Mouse (Mus musculus) adrenal gland, postnatal 4 days (tissue): ENCODE results near the gene Hecw2. TPM values are rescaled to one million over a fixed set of nuclear protein-coding genes. Genes with fewer than 3 reads are reported as not detected.

Experiments
- DNase-seq, 2 experiments: peaks; one replicate each; pipeline ENCODE4 v3.0.0; 2021 to 2022; ENCODE audit warnings: low spot score in 2 of 2, mixed read lengths in 2 of 2
- total RNA-seq, 2 experiments: library from RNA; stranded (reverse); gene quantifications; 2 replicates each; pipeline ENCODE4 v1.2.3; 2021

The Hecw2 gene
- total RNA-seq, 2 experiments from 2014 or later, result 11.7 to 12.1 TPM

DNA sequence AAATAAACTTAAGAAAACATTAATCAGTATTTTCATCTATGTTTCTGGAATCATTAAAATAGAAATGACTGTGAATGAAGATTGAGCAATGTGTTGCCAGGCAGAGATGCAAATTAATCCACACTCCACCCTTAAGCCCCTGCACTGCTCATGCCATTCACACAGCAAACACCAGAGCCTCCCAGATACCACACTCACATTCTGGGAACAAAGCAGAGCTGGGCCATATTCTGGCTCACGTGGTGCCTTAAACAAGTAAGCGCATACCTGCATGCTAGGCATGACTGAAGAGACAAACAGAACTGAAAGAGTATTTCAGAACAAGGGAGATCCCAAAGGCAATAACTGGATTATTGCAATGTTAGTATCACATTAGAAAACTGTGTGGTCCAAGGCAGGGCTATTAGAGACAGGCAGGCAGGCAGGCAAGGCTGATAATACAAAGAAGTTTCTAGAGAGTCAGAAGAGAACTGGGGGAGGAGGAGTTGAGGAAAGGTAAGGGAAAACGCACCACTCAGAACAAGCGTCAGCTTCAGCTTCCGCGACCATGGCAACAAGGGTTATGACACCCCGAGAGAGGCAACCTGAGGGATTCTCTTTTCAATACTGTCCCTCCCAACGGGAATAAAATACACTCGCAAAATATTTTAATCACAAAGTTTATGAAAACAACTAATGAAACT lies 75.2 kb downstream of the Hecw2 start:
- no peak for DNase-seq

DNA sequence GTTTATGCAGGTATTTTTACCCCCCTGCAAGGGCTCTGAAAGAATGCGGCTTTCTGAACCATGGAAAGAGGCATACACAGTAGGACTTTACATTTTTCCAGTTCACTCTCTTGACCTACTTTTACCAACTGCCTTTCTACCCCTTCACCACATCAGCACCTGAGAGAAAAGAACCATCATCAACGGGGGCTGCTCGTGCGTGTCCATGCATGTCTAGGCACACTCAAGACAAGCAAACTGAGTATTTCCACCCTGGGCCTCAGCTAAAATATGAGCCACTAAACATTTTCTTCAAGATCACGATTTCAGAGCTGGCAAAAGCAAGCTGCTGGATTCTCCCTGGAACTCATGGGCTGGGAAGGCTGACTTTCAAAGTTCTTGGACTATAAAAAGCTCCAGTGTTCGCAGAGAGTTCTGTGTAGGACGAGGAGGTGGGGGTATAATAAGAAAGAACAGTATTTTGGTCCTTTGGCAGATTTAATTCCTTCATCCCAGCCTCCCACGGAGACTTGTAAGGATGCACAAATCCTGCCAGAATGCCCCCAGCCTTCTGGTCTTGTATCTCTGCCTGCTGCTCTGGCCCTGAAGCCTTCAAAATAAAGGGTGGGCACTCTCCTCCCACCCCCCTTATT lies 76.5 kb downstream of the Hecw2 start:
- DNase-seq, result no peak

DNA sequence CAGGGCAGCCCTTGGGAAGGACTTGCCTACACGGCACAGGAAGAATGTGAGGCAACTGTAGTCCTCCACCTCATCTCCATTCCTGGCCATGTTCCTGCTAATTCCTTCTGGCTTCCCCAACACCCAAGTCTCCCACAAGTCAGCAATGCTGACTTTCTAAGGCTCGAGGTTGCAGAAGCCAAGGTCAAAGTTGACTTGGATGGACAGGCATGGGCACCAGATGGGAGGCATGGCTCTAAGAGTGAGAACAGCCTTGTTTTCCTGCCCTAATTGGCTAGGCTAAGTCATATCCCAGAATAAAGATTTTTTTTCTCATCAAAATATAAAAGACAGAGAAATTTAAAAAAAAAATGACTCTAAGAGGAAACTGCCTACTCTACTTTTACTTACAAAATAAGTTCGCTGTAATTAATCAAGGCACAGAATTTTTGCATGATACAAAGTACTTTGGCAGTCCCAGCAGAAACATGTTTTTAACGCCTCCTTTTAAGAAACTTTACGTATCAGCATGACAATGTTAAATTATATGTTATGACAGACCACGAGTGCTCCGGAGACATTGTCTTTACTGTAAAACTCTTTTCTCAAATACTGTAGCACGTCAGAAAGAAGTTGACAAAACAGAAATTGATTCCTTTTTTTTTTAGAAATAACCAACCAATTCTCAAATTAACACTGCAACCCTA lies 83.9 kb downstream of the Hecw2 start:
- no peak for DNase-seq

DNA sequence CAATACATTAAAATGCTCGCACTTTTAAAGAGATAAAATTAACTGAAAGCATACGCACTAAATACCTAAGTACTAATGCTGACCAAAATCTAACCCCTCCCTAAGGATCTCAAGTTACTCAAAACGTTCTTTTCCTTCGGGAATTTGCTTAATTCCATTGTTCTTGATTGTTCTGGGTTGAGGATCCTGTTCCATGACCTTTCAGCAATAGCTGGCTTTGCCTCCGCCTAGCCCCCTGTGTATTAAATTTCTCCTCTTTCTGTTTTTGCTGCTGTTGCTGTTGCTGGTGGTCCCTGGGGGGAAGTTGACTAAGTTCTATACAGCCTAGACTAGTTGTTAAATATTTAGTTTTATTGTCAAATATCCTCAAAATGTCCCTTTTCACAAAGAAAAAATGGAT lies 85.7 kb downstream of the Hecw2 start:
- DNase-seq, result no peak

DNA sequence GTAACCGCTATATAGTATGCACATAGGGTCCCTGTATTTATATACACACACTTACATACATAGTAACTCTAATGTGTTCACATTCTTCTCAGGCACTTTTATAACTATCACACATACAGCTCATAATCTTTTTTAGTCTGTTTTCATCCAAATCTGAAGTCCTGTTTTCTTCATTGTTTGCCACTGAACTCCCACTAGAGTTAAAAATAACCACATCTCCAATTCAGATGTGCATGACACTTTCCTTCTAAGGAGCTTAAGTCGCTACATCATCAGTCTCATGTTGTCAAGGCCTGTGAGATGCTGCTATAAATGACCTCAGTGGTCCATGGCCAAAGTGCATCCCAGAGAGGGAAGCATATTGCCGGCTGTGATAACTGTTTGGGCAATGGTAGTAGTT lies 88.2 kb downstream of the Hecw2 start:
- no peak for DNase-seq

DNA sequence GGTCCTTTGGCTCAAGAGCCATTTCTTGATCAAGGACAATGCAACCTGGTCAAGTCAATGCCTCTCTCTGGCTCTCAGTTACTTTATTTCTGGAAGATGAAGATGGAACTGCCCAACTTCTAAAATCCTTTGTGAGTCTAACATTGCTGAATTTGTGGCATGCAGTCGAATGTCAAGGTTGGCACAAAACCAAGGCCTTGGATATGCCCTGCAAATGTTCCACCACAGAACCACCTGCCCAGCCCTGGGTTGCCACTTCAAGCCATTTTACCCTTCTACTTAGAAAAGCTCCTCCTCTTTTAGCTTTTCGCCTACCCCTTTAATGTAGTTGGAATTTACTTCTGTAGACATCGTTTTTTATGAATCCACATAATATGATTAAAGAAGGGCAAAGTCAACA lies 115.3 kb downstream of the Hecw2 start:
- no peak for DNase-seq

DNA sequence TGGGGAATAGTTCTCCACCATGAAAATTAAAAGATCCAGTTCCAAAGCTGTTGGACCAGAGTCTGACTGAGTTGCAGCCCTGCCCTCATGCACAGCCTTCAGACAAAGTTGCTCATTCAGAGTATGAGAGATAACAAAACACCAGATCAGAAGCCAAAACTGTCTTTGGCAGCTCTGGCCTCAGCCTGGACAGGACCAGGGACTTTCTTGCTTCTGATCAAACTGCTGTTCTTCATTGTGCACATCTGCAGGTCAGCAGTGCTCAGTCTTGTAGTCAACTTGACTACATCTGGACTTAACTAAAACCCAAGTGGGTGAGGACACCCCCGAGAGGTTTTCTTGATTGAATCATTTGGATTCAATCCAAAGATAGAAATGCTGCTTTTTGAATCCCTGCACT lies 120.5 kb downstream of the Hecw2 start:
- no peak for DNase-seq

DNA sequence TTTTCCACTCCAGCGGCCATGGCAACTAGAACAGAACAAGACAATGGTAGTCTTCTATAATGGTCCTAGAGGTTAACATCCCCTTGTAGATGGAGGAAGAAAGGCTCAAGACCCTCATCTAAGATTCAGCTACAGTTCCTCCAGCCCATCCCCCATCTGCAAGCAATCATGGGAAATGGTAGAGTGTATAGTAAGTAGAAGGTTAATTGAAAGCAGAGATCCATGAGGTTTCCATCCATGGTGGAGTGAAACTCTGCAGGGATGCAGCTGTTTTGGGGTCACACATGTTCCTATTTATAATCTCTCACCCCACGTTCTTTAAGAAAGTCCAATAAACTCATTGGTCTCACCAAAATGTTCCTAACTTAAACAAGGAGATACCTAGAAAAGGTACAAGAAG lies 124.8 kb downstream of the Hecw2 start:
- no peak for DNase-seq

DNA sequence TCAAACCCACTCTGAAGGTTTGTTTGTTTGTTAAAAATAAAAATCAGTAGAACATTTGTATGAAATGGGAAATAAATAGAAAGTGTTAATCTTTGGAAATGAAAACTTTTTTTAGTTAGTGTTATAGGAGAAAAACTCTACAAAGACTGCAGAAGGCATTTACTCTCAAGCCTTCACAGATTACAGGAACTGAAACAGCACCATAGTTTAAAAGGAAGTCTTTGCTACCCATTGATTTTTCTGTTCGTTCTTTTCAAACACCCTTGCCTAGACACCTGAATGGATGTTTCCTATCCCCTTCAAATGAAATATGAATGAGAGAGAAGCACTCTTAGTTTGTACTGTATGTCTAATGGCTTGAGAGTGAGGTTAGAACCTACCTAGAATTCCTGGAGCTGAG lies 126.7 kb downstream of the Hecw2 start:
- DNase-seq, result no peak

DNA sequence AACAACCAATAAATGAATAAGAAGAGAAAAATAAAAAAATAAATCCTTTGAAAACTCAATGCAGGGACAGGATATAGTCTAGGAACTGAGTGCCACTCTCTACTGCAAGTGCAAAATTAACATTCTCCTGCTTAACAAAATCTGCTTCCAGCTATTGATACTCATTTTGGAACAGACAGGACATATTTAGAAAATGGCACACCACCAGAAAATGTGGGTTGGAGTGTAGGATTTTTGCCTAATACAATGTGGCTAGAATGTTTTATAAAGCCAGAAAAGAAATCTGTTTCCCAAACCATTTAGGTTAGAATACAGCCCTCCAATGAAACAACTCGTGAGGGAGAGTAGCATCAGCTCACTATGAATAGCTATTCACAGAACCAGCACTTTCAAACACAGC lies 129.5 kb downstream of the Hecw2 start:
- no peak for DNase-seq

DNA sequence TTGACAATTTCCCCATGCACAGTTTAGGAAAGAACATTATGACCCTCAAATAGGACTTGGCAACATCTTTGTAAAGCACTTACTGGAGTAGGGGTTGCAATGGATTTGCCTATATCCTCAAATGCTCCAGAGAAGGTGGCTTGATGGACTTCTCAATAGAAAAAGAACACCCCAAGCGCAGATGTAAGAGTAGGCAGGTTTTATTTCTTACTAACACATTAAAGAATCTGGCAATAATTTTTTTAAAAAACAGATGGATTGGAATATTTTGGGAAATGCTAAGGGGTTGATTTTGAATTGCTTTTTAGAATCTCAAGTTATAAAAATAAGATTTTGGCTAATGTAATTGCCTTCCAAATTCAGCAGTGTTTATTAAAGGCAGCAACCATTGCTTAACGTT lies 133.9 kb downstream of the Hecw2 start:
- no peak for DNase-seq

DNA sequence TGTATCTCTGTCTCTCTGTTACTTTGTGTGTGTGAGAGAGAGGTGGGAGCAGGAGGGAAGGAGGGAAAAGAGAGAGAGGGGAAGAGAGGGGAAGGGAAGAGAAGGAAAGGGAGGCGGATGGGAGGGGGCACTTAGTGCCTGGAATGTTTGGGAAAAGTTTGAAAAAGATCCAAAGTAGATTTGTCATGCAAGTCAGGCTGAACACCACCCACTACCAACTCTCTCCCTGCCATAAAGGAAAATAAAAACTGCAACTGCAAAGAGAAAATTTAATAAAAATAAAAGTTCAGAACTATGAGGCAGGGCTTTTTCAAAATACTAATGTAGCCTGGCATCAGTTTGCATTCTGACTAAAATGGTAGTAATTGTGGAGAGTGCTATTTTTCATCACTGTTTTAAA lies 135.2 kb downstream of the Hecw2 start:
- no peak for DNase-seq

DNA sequence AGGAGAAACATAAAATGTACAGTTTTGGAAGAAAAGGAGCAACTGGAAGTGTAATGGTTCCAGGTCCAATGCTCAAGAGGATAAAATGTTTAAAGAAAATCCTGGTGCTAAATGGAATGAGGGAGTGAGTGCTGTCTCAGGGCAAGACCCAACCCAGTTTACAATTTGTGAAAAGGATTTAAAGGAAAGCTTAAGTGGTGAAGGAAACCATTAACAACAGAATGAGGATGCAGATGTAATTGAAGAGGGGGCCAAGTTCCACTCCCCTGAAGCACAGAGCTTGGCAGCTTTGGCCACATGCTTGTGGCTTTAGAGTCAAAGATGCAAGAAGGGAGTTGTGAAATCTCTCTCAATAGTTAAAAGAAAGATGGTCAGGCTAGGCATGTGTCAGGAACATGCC lies 142.2 kb downstream of the Hecw2 start:
- DNase-seq, result no peak

DNA sequence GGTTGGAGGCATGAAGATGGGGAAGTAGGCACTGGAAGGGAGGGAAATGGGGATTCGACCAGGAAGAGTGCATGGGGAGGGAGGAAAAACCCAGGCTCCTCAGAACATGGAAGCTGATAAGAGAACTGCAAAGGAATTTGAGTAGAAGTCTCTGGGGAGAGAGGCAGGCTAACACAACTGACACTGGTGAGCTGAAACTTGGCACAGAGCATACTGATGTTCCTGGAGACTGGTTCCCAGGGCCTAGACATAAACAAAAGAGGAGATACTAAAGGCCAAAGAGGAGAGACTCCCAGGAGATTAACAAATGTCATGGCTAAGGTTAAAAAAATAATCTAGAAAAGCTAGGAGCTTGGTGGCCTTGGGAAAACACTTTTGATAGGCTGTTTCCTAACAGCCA lies 148.0 kb downstream of the Hecw2 start:
- DNase-seq, result no peak

DNA sequence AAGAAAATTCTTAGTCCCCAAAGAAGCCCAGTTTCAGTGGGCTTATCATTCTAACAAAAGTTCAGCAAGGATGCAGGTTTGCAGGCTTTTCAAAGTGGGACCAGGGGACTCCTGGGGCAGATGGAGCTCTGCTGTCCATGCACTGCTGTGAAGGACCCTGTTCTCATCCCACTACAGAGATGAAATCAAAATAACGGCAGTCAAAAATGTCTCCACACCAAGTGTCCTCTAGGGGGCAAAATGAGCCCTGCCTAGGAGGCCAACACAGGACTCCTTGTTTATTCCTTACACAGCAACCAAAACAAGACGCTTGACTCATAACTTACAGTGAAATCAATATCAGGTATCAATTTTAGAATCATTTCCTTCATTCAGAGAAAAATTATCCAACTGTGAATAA lies 155.9 kb downstream of the Hecw2 start:
- DNase-seq, result peak in 1 of 2 experiments; percentile 4

DNA sequence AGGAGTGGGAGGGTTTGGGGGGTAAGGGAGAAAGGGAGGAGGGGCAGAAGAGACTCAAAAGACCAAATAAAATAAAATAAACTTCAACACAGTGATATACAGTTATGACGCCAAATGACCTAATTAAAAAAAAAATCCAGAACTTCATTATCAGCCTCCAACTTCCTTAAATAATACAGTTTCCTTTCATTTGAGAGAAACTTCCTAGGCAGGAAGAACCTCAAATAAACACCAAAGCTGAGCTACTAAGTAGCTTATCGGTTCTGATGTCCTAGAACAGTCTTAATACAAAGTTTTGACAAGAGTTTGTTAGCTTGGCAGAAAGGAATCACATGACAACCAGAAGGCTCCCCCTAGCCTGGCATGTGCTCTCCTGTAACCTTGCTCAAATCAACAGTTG lies 177.3 kb downstream of the Hecw2 start:
- DNase-seq, result no peak

DNA sequence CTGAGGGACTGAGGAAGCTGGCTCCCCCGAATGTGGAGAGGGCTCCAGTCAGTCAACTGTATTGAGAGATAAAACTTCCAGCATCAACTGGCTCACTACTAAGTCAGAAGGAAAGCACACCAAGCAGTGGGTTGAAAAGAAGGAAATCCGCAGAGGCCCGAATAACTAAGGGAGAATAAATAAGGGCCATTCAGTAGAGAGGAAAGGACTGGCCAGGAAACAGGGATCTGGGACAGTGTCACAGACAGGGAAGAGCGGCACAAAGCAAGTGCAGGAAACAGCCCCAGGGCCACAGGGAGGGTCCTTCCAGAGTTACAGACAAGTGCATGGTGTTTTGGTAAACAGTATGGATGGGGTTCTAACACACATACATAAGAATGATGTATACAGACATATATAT lies 179.2 kb downstream of the Hecw2 start:
- no peak for DNase-seq

DNA sequence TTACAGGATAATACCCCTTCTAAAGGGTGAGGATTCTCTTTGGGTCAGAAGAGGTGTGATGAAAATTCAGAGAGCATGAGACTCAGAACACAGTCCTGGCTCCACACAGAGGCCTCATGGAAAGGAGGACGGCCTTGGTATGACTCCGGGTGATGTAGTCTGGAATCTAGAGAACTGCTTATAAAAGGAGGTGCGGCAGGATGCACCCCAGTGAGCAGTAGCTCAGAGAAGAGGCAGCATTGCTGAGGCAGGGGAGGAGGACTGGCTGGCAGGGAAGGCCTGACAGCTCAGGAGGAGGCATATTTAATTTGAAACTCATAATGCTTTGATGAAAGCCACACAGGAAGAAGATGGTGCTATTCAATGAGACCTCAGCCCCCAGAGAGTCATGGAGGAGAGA lies 182.6 kb downstream of the Hecw2 start:
- DNase-seq, result no peak

DNA sequence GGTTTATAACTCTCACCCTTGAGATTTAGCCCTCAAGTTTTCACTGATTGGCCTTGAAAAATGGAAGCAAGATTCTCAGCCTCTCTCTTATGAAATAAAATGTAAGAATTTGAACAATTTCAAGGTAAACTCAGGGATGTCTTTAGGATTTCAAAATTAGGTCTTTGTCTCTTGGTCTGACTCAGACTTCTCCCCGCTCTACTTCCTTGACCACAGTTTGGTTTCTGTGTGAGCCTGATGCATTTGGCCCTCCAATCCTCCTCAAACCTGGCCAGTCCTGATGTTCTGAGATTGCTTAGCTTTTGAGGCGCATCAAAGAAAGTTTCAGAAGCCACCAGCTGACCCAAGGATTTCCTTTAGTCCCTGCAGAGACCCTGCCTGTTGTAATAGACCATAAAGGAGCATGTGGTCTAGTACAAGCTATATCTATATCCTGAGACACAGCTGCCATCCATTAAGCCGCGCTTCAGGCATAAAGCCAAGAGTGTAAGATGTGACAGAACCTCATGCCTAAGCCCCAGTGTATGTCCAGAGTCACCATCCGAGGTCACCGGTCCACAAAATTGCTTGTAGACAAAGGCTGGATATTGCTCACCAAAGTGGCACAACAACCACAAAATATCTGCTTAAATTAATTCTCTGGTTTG lies 185.4 kb downstream of the Hecw2 start:
- DNase-seq, result no peak

DNA sequence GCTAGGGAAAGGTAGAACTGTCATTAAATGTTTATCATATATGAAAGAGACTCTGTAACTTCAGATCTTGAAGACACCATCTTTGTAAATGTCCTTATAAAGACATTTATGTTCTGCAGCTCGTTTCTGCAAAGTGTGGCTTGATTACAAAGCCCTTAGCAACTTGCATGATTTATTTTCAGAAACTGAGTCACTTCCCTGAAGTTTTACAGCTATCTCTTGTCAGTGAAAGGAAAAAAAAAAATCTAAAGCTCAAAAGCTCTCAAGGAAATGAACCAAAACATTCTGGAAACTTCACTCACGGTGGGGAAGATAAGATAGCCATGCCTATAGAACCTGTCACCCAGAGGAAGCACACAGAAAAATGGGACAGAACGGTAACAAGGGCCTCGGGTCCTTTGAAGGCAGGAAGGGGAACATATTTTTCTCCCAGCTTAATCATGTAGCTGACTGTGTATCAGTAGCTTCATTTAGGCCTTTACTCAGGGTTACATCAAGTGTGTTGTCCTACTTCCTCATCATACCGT lies 189.0 kb downstream of the Hecw2 start:
- DNase-seq, result no peak

DNA sequence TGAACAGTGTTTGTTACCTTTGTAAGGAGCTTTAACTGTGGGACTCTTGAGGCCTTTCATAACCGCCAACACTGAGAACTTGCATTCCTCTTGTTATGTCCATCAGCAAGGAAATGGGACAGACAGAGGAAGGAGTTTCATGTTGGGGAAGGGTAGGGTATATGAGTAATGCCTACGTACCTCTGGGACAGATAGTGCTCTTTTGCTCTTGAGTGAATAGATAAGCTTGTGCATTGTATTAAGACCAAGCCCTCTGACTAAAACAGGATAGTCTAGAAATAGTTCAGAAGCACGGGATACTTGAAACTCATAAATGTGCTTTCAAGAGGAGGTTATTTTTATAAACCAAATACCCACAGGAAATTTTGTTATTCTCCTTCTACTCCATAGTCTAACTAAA lies 191.7 kb downstream of the Hecw2 start:
- no peak for DNase-seq

DNA sequence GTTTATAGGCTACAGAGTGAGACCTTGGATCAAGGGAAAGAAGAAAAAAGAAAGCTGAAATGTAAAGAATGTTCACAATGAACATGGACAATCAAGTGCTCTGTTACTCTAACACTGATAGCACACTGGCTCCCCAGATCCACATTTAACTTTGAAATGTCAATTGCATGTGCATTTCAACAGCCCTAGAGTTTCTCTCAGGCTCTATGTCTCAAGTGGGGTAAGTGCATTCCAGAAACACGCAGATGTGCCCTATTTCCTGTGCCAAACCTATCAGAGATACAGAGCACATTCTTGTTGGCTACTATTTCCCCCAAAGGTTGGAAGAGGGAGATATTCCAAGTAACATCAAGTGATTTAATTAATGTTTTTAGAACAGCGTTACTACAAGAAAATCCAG lies 192.9 kb downstream of the Hecw2 start:
- no peak for DNase-seq
